Mouse (Mus musculus) C2C12 (cell line): Measurements from ENCODE around the gene Mapk8. TPM values are rescaled to one million over a fixed set of nuclear protein-coding genes. Genes with fewer than 3 reads are reported as not detected.

Source experiments
- H3K27me3 ChIP-seq: one replicate; pipeline ENCODE4 v1.6.1; 2011; ENCODE audit not compliant: control insufficient read depth, insufficient read depth, insufficient read length
- H3K36me3 ChIP-seq: one replicate; pipeline ENCODE4 v1.6.1; 2011; ENCODE audit not compliant: control insufficient read depth, insufficient read depth
- H3K4me3 ChIP-seq: one replicate; pipeline ENCODE4 v1.5.1; 2011; ENCODE audit warnings: mild to moderate bottlenecking, control low read depth; ENCODE audit not compliant: poor library complexity, insufficient read depth, severe bottlenecking
- H3K79me2 ChIP-seq: one replicate; pipeline ENCODE4 v1.6.1; 2011; ENCODE audit not compliant: control insufficient read depth, insufficient read depth
- H3K79me3 ChIP-seq: one replicate; pipeline ENCODE4 v1.6.1; 2011; ENCODE audit warnings: low read depth, control low read depth
- H3ac ChIP-seq: one replicate; pipeline ENCODE3; 2011; ENCODE audit warnings: low read depth; ENCODE audit not compliant: control insufficient read depth, insufficient read length
- CEBPB ChIP-seq: IDR thresholded peaks from one replicate; pipeline ENCODE4 v1.6.1; 2011; ENCODE audit warnings: low read depth, mild to moderate bottlenecking, control low read depth, moderate library complexity
- CTCF ChIP-seq: IDR thresholded peaks from one replicate; pipeline ENCODE4 v1.5.1; 2011; ENCODE audit not compliant: control insufficient read depth, insufficient read depth, insufficient read length
- FOSL1 ChIP-seq: IDR thresholded peaks from one replicate; pipeline ENCODE4 v1.8.0; 2011; ENCODE audit warnings: mild to moderate bottlenecking, low read length; ENCODE audit not compliant: poor library complexity, insufficient read depth, severe bottlenecking
- MAX ChIP-seq: IDR thresholded peaks from one replicate; pipeline ENCODE4 v1.6.1; 2011; ENCODE audit warnings: mild to moderate bottlenecking, control low read depth
- MYOD1 ChIP-seq: IDR thresholded peaks from one replicate; pipeline ENCODE4 v1.6.1; 2011; ENCODE audit warnings: low read depth; ENCODE audit not compliant: control insufficient read depth, insufficient read length
- MYOG ChIP-seq: IDR thresholded peaks from one replicate; pipeline ENCODE4 v1.6.1; 2011; ENCODE audit not compliant: control insufficient read depth, insufficient read length; ENCODE audit errors: extremely low read depth
- USF1 ChIP-seq: IDR thresholded peaks from one replicate; pipeline ENCODE4 v1.6.1; 2011; ENCODE audit warnings: low read depth, mild to moderate bottlenecking, control low read depth, moderate library complexity
- long read RNA-seq, 2 experiments: library from polyadenylated mRNA; unstranded; transcript quantifications; one replicate each; pipeline ENCODE4 v2.0.0; 2019 to 2020
- polyA plus RNA-seq: library from polyadenylated mRNA; unstranded; fragments of >200 nt; fragmentation: generic; extraction: Trizol; gene quantifications from one replicate; pipeline ENCODE4 v1.2.1, GENCODE M21; 2012; ENCODE audit warnings: missing spikeins

The Mapk8 gene
- 8.7 TPM for polyA plus RNA-seq
- long read RNA-seq, experiment 1, full-length matches to known transcripts = 1 of 1 reads
- long read RNA-seq, experiment 1, partial matches to known transcripts = 0 of 1 reads
- long read RNA-seq, experiment 1, other reads (novel, unspliced or antisense) = 0 of 1 reads
- long read RNA-seq, experiment 2, partial matches to known transcripts = 0 of 6 reads
- long read RNA-seq, experiment 2, other reads (novel, unspliced or antisense) = 2 of 6 reads

- Histone ChIP-seq H3K4me3 (peak within 1 kb of the TSS; percentile 69), H3K79me2 (peaks cover 47% of the 10 kb centered on the region), H3K36me3 (no peaks in the 10 kb centered on the region), H3ac (peak within 1 kb of the TSS; percentile 98), H3K27me3 (peaks cover 18% of the 10 kb centered on the region), H3K79me3 (peaks cover 35% of the 10 kb centered on the region)
- peak; percentile 69 for TF ChIP-seq MAX
- no peak for TF ChIP-seq MYOG
- no peak for TF ChIP-seq CEBPB
- TF ChIP-seq CTCF = peak; percentile 42
Observed at GRCm38 (mm10) chr14:33447027-33447569, at the start of gene Mapk8. Gene Mapk8, minus strand, starts transcription at chr14:33447158.

GRCm38 (mm10) chr14:33495226-33495625 is 48.3 kb upstream of the Mapk8 start:
- H3K27me3 ChIP-seq = peaks cover 49% of the 10 kb centered on the region
- no peak overlapping the region for H3ac ChIP-seq
- H3K4me3 ChIP-seq = no peak overlapping the region
- no peaks in the 10 kb centered on the region for H3K79me3 ChIP-seq
- no peaks in the 10 kb centered on the region for H3K36me3 ChIP-seq
- no peaks in the 10 kb centered on the region for H3K79me2 ChIP-seq
- TF ChIP-seq MYOG (no peak), CTCF (no peak), USF1 (no peak)

- no peaks in the 10 kb centered on the region for H3K79me2 ChIP-seq
- H3K27me3 ChIP-seq = peaks cover 38% of the 10 kb centered on the region
- no peaks in the 10 kb centered on the region for H3K36me3 ChIP-seq
- H3K4me3 ChIP-seq = no peak overlapping the region
- no peak overlapping the region for H3ac ChIP-seq
- no peaks in the 10 kb centered on the region for H3K79me3 ChIP-seq
- TF ChIP-seq FOSL1 = no peak
- no peak for TF ChIP-seq MYOG
- no peak for TF ChIP-seq CTCF
- TF ChIP-seq CEBPB = no peak
- no peak for TF ChIP-seq MAX
- no peak for TF ChIP-seq MYOD1
- TF ChIP-seq USF1 = no peak
Observed at GRCm38 (mm10) chr14:33487805-33488550, 41.0 kb upstream of the Mapk8 start.

- H3ac ChIP-seq = no peak overlapping the region
Observed at GRCm38 (mm10) chr14:33481991-33482390, 35.0 kb upstream of the Mapk8 start.

GRCm38 (mm10) chr14:33476094-33476760 is 29.3 kb upstream of the Mapk8 start:
- TF ChIP-seq USF1 (no peak), MAX (no peak), MYOD1 (no peak), FOSL1 (no peak), CTCF (no peak), MYOG (no peak), CEBPB (no peak)
- H3K79me2 ChIP-seq = no peaks in the 10 kb centered on the region
- H3K79me3 ChIP-seq = no peaks in the 10 kb centered on the region
- no peak overlapping the region for H3K4me3 ChIP-seq
- H3ac ChIP-seq = no peak overlapping the region
- H3K27me3 ChIP-seq = peaks cover 30% of the 10 kb centered on the region
- H3K36me3 ChIP-seq = no peaks in the 10 kb centered on the region

More at GRCm38 (mm10) chr14:33481991-33482390, 35.0 kb upstream of the Mapk8 start:
- Histone ChIP-seq H3K79me3 (no peaks in the 10 kb centered on the region), H3K27me3 (peaks cover 29% of the 10 kb centered on the region), H3K79me2 (no peaks in the 10 kb centered on the region), H3K4me3 (no peak overlapping the region), H3K36me3 (no peaks in the 10 kb centered on the region)
- TF ChIP-seq CTCF (no peak), FOSL1 (no peak), USF1 (no peak)
